Mouse (Mus musculus): ENCODE measurements around the gene Gm49387. TPM values are rescaled to one million over a fixed set of nuclear protein-coding genes. Genes with fewer than 3 reads are reported as not detected.

Gm49387 gene
- polyA plus RNA-seq, 1 experiment from 2014 or later, result 1.1 TPM

DNA sequence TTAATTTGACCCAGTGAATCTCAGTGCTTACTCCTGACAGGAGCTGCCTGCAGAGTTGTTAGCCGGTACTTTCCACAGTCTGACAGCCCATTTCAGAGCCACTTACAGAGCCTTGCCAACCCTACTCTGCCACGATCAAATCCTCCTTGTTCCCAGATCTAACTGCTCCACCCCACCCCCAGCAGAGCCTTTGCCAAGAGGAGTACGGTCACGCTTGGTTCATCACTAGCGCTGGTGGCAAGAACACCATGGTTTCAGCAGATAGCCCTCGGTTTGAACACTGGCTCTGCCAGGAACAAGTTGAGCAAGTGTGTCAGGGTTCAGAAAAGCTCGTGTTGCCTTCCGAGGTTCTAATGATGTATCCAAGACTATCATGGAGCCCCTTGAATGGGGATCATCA is 54.2 kb downstream of the Gm49387 start:
- H3K9ac ChIP-seq, result no peak overlapping the region
- no peaks in the 10 kb centered on the region for H3K27me3 ChIP-seq
- H3K36me3 ChIP-seq, result no peaks in the 10 kb centered on the region
- ATAC-seq (ENCODE audit: insufficient number of reproducible peaks, insufficient read depth, low FRiP score, low TSS enrichment, low read depth), result no peak
- no peak overlapping the region for H3K4me3 ChIP-seq
- H3K9me3 ChIP-seq, result no peaks in the 10 kb centered on the region
- no peak overlapping the region for H3K27ac ChIP-seq
- 80% methylated on average over 8 of the region's 8 CpGs for WGBS
- no peaks in the 10 kb centered on the region for H3K4me1 ChIP-seq
- H3K4me2 ChIP-seq, result no peak overlapping the region

DNA sequence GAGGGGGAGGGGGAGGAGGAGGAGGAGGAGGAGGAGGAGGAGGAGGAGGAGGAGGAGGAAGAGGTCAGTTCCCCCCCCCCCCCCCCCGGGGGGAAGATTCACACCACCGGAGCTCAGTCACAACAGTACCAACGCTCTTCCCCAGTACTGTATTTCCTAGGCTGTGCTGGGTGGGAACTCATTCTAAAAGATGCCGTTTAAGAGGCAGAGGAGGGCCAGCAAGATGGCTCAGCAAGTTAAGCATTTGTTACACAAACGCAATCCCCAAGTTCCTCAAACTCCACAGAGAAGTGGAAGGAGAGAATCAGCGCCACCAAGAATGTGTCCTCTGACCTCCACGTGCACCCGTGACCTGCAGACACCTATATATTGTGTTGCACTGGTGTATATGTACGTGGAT is 57.6 kb downstream of the Gm49387 start:
- Histone ChIP-seq H3K27ac (no peak overlapping the region), H3K36me3 (no peaks in the 10 kb centered on the region), H3K4me2 (no peak overlapping the region), H3K9me3 (no peaks in the 10 kb centered on the region), H3K4me3 (no peak overlapping the region), H3K4me1 (peaks cover 3% of the 10 kb centered on the region; the same call in 1 of the 2 replicates), H3K9ac (no peak overlapping the region), H3K27me3 (no peaks in the 10 kb centered on the region)
- WGBS, result 79% methylated on average over 9 of the region's 9 CpGs
- no peak for ATAC-seq (ENCODE audit: insufficient number of reproducible peaks, insufficient read depth, low FRiP score, low TSS enrichment, low read depth)

DNA sequence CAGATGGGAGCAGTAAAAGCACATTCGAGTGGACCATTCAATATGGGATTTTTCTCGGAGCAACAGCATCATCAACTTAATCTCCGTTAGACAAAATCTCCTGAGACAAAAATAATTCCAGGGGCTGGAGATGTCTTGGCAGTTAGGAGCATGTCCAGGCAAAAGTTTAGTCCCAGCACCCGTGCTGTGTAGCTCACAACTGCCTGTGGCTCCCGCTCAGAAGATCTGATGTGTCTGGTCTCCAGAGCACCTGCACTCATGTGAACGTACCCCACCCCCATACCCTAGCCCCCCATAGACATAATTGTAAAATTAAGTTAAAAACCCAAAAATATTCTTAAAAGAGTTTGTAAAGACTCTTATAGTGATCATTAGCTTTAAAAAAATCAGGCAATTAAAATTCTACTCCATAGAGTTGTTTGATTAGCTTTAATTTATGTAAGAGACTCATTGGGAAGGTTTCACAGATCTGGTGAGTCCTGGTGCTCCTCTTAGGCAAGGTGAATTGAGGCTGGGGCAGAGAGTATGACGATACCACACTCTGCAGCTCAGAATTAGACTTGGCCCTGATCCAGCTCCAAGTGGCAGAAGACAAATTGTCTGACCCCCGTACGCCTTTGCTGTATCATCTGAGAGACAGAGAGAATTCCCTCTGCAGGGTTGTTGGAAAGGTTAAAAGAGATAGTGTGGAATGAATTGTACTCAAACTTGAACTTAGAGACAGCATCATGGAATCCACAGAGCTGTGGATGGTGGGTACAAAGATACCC is 62.5 kb downstream of the Gm49387 start:
- no peaks in the 10 kb centered on the region for H3K27me3 ChIP-seq
- 41% methylated on average over 9 of the region's 9 CpGs for WGBS
- no peak overlapping the region for H3K4me3 ChIP-seq
- no peak overlapping the region for H3K9ac ChIP-seq
- H3K9me3 ChIP-seq, result no peaks in the 10 kb centered on the region
- H3K4me2 ChIP-seq, result 0 out of 2 replicates have a peak overlapping the region, but pooled peaks have one; percentile 18
- no peak overlapping the region for H3K27ac ChIP-seq
- H3K36me3 ChIP-seq, result no peaks in the 10 kb centered on the region
- peaks cover 26% of the 10 kb centered on the region for H3K4me1 ChIP-seq
- no peak for ATAC-seq (ENCODE audit: insufficient number of reproducible peaks, insufficient read depth, low FRiP score, low TSS enrichment, low read depth)

DNA sequence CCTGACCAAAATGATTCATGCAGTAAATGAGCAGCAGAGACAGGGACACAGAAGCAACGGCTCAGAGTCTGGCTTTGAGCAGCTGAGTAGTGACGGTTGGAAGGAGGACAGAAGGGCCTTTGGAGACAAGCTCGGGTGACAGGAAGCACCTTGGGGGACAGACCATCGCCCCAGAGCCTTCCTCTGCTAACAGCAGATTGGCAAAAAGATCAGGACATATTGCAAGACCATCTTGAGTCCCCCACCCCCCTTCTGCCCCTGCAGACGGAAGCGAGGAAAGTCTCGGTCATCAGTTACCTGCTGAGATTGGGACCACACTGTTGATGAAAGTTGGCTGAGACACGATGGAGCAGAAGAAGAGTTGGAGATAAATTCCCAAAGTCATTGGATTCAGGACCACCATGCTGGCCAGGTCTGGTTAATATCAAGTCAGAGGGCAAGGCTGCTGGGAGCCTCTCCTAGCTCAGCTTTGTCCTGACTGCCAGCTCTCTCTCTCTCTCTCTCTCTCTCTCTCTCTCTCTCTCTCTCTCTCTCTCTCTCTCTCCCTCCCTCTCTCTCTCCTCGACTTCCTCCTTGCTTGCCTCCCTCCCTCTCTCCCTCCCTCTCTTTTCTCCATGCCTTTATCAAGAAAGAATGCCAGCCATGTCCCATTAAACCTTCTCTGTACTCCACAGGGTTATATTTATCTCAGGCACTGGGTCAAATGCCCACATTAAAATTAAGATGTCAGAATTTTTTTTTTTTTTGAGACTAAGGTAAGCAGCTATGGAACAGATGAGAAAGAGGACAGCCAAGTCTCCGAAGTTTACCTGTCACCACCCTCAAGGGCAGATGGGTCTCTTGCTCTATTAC is 63.6 kb downstream of the Gm49387 start:
- Histone ChIP-seq H3K4me1 (peaks cover 26% of the 10 kb centered on the region), H3K4me2 (peak overlapping the region; percentile 18; the same call in 1 of the 2 replicates), H3K36me3 (no peaks in the 10 kb centered on the region), H3K9ac (no peak overlapping the region), H3K4me3 (no peak overlapping the region), H3K27me3 (no peaks in the 10 kb centered on the region), H3K9me3 (no peaks in the 10 kb centered on the region), H3K27ac (no peak overlapping the region)
- no peak for ATAC-seq (ENCODE audit: insufficient number of reproducible peaks, insufficient read depth, low FRiP score, low TSS enrichment, low read depth)
- 41% methylated on average over 10 of the region's 10 CpGs for WGBS

DNA sequence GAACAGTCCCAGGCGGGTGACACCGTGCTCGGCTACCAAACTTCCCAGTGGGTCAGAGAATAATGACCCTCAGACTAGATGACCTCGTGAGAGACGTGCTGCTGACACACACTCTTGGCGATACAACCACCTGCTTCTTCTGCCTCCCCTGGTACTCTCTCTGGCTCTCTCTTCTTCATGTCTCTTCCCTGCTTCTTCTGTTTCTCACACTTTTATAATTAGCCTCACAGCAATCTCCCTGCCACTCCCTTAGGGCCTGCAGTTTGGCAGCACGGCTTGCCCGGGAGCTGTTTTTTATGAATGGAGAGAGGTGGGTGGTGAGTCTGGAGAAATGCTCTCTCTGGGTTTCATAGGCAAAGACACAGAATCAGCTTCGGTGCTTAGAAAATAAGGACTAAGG is 64.8 kb downstream of the Gm49387 start:
- ATAC-seq (ENCODE audit: insufficient number of reproducible peaks, insufficient read depth, low FRiP score, low TSS enrichment, low read depth), result no peak
- no peak overlapping the region for H3K27ac ChIP-seq
- H3K4me3 ChIP-seq, result no peak overlapping the region
- H3K27me3 ChIP-seq, result no peaks in the 10 kb centered on the region
- no peaks in the 10 kb centered on the region for H3K9me3 ChIP-seq
- H3K4me1 ChIP-seq, result peaks cover 26% of the 10 kb centered on the region
- WGBS, result 71% methylated on average over 9 of the region's 9 CpGs
- no peak overlapping the region for H3K4me2 ChIP-seq
- no peaks in the 10 kb centered on the region for H3K36me3 ChIP-seq
- H3K9ac ChIP-seq, result no peak overlapping the region

DNA sequence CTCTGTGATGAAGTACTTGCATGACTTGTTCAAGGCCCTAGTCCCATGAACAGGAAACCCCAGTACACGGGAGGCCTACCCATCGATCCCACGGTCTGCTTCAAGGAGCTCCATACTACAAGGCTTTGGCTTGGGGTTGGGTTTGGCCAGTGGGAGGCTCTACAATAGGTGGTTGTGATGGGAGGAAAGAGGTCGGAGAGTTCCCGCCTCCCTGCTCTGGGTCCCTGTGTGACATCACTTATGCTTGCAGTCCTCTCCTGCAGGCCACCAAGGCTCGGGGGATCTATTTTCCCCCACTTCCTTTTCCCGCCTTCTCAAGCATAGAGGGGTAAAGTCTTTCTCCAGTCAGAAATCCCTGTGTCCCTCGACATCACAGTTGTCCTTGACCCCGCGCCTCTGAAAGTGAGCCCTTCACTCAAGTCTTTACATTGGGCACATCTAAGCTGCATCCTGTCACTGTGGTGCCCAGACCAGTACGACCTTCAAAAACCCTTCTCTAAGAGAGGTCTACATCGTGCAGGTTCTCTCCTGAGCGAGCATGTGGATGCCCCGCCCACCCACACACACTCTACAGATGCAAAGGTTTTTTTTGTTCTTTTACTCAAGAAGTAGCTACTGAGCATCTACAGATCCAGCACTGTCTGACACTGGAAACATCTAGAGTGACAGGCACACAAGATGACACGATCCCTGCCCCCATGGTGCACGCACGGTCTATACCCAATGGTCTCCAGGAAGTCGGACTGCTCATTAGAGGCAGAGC is 65.6 kb downstream of the Gm49387 start:
- Histone ChIP-seq H3K36me3 (no peaks in the 10 kb centered on the region), H3K9me3 (no peaks in the 10 kb centered on the region), H3K4me3 (no peak overlapping the region), H3K4me1 (peaks cover 26% of the 10 kb centered on the region), H3K27ac (no peak overlapping the region), H3K4me2 (no peak overlapping the region), H3K27me3 (no peaks in the 10 kb centered on the region), H3K9ac (no peak overlapping the region)
- ATAC-seq (ENCODE audit: insufficient number of reproducible peaks, insufficient read depth, low FRiP score, low TSS enrichment, low read depth), result 0 out of 2 replicates have a peak, but pooled peaks have one; percentile 52
- 90% methylated on average over 18 of the region's 18 CpGs for WGBS

DNA sequence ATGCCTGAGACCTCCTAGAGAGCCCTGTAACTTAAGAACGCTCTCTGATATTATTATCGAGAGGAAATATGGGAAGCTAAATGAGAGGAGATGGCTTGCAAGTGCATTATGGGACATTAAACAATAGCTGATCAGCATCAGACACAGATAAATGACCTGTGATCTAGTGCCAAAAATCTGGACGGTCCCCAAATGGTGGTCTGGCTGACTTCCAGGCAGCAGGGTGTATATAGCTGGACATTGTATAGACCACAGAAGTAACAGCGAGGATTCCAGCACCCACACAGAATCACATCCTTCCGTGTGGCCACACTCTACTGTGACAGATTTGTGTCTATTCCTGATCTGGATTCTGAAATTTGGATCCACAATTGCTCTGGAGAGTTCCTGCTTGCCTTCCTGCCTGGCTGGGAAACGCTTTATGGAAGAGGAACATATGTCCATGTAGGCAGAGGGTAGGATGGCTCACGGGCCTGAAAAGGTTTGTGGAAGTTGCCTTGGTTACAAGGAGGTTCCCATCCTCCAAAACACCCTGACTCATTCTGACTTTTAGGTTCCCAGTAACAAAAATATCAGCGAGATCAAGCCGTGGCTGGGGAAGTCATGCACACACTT is 68.0 kb downstream of the Gm49387 start:
- WGBS, result 78% methylated on average over 9 of the region's 9 CpGs

DNA sequence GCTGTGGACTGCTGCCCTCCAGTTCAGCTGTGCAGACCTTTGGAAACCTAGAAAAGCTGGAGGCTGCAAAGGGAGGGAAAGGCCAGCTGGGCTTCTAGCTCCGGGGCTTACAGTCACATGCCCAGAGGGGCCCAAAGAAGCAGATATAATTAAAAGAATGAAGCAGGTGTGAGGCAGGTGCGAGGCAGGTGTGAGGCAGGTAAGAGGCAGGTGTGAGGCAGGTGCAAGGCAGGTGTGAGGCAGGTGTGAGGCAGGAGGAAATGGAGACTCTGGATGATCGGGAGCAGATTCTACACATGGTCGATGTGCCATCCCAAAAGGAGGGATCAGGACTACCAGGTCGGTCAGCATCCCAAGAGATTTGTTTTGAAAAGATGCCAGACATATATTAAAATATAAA is 69.3 kb downstream of the Gm49387 start:
- H3K36me3 ChIP-seq, result no peaks in the 10 kb centered on the region
- H3K9me3 ChIP-seq, result no peaks in the 10 kb centered on the region
- H3K27me3 ChIP-seq, result no peaks in the 10 kb centered on the region
- 86% methylated on average over 5 of the region's 5 CpGs for WGBS
- H3K27ac ChIP-seq, result no peak overlapping the region
- no peak for ATAC-seq (ENCODE audit: insufficient number of reproducible peaks, insufficient read depth, low FRiP score, low TSS enrichment, low read depth)
- peaks cover 18% of the 10 kb centered on the region for H3K4me1 ChIP-seq
- H3K9ac ChIP-seq, result no peak overlapping the region
- H3K4me3 ChIP-seq, result no peak overlapping the region
- no peak overlapping the region for H3K4me2 ChIP-seq

More for the DNA sequence above, 68.0 kb downstream of the Gm49387 start:
- Histone ChIP-seq H3K27ac (no peak overlapping the region), H3K9ac (no peak overlapping the region), H3K9me3 (no peaks in the 10 kb centered on the region), H3K27me3 (no peaks in the 10 kb centered on the region), H3K4me2 (no peak overlapping the region), H3K4me3 (no peak overlapping the region), H3K4me1 (peaks cover 28% of the 10 kb centered on the region), H3K36me3 (no peaks in the 10 kb centered on the region)
- ATAC-seq (ENCODE audit: insufficient number of reproducible peaks, insufficient read depth, low FRiP score, low TSS enrichment, low read depth), result no peak

DNA sequence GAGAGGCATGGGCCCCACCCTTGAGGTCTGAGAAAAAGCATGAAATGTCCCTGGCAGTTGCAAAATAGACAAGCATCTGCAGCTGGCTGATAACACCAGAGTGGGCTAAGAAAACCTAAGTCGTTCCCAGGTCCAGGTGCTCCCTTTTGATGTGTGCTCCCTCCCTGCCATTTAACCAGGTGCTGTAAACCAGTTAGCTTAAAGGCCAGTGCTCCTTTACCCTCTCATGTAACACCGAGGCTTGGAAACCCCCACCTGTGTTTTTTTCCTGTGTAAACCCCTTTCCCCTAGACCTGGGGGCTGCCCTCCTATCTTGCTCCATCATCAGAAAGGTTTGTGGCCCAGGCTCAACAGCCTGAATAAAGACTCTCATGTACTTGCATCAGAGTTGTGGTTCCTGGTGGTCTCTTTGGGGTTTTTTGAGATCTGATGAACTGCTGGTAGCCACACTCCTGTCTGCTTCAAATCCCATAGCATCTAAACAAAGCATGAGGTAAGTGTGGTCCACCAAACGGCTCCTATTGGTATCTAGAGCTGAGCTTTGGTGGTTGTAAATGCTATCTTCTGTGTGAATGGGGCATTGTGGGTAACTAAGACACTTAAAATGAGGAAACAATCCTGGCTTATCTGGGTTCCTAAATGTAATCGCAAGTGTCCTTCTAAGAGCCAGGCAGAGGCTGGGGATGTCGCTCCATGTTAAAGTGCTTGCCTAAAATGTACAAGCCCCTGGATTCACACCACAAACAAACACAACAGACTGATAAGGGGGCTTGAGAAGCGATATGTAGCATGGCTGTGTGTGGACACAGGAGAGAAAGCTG is 70.3 kb downstream of the Gm49387 start:
- Histone ChIP-seq H3K4me2 (no peak overlapping the region), H3K4me1 (peaks cover 14% of the 10 kb centered on the region), H3K27me3 (no peaks in the 10 kb centered on the region), H3K27ac (no peak overlapping the region), H3K9me3 (no peaks in the 10 kb centered on the region), H3K9ac (no peak overlapping the region), H3K4me3 (no peak overlapping the region), H3K36me3 (no peaks in the 10 kb centered on the region)
- 74% methylated on average over 6 of the region's 6 CpGs for WGBS
- no peak for ATAC-seq (ENCODE audit: insufficient number of reproducible peaks, insufficient read depth, low FRiP score, low TSS enrichment, low read depth)

DNA sequence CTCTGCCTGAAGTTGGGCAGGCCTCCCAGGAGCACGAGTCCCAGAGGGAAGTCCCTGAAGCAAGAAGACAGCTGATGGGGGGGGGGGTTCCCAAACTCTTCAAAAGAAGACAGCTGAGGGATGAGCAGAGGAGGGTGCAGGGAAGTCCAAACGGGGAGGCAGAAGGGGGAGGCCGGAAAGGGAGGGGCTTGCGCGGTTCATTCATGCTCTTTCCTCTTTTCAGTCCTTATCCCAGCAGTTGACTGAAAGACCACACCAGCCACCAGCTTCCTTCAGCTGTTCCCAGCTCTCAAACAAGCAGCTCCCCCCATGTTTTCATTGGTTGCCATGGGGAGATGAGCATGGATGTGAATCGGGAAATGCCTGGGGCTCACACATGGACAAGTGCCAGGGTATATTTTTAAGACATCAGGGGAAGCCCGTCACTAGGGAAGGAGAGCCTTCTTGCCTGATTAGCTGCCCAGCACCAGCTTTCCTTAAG is 71.5 kb downstream of the Gm49387 start:
- no peak overlapping the region for H3K27ac ChIP-seq
- H3K9me3 ChIP-seq, result no peaks in the 10 kb centered on the region
- H3K9ac ChIP-seq, result no peak overlapping the region
- no peaks in the 10 kb centered on the region for H3K36me3 ChIP-seq
- no peak for ATAC-seq (ENCODE audit: insufficient number of reproducible peaks, insufficient read depth, low FRiP score, low TSS enrichment, low read depth)
- no peaks in the 10 kb centered on the region for H3K27me3 ChIP-seq
- no peak overlapping the region for H3K4me3 ChIP-seq
- H3K4me1 ChIP-seq, result peaks cover 24% of the 10 kb centered on the region
- WGBS, result 57% methylated on average over 7 of the region's 7 CpGs
- no peak overlapping the region for H3K4me2 ChIP-seq
